Mouse (Mus musculus): Measurements from ENCODE around the gene Chd3. TPM values are rescaled to one million over a fixed set of nuclear protein-coding genes. Genes with fewer than 3 reads are reported as not detected.

Gene Chd3
- polyA plus RNA-seq, 1 experiment from 2014 or later: 60.1 TPM

DNA sequence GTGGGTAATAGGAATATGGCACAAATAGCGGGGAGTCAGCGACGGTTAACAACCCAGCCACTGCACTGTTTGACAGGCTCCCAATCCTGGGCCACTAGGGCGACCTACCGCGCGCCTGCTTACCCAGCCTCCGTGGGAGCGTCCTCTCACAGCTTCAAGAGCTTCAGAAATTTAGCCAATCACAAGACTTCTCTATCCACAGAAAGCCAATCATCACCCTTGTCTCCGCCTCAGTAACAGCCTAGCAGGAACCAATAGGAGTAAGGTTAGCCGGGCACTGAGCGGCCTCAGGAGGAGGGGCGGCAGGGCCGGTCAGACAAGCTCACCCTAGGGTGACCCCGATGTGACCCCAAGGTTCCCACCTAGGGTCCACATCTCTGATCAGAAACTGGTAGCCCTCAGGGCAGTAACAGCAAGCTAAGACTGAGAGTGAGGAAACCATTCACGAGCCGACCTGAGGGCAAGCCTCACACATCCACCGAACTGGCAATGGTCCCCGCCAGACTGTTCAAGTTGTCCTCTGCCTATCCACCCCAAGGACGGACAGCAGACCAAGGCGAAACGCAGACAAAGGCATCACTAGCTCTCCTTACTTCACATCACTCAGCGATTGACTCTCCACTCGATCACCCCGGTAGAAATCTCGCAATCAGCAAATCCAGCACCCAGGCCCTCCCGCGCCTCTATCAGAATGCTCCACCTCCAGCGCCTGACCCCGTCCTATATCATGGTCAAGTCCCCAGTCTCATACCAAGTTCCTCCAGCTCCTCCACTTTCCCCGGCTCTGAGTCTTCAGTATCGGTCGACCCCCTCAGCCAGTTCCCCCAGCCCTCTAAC, 39.6 kb upstream of the Chd3 start:
- H3K27ac ChIP-seq (ENCODE audit: low read depth, low read length): peak overlapping the region; percentile 84
- peaks cover 38% of the 10 kb centered on the region for H3K36me3 ChIP-seq (ENCODE audit: control insufficient read depth, insufficient read depth, low read length)
- H3K4me1 ChIP-seq (ENCODE audit: control insufficient read depth, insufficient read depth, low read length): peaks cover 32% of the 10 kb centered on the region

DNA sequence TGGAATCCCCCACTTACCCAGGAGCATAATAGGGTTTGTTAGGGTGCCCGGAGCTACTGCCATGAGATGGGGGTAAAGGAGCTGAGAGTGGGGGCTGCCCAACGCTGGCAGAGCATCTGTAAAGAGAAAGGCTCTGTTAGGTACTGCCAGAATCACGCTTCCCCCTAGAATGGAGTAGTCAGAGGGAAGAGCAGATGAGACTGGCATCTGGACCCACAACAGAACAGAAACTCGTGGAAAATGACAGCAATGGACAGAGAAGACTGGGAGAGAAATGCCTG, 38.5 kb upstream of the Chd3 start:
- H3K4me3 ChIP-seq (ENCODE audit: low read depth, low read length): peak overlapping the region; percentile 89; the same call in 1 of the 2 replicates
- no peak overlapping the region for H3K4me2 ChIP-seq (ENCODE audit: low read depth)
- no peak overlapping the region; the same call in 1 of the 2 replicates for H3K9ac ChIP-seq (ENCODE audit: low read length)

More for the DNA sequence above, 39.6 kb upstream of the Chd3 start:
- ATAC-seq (ENCODE audit: insufficient read depth, low FRiP score, low TSS enrichment) (peak; percentile 64), DNase-seq (ENCODE audit: low spot score) (peak; percentile 76)
- WGBS: under 1% methylated on average over 33 of the region's 33 CpGs
- peak overlapping the region; percentile 74 for H3K9ac ChIP-seq (ENCODE audit: low read length)
- H3K4me2 ChIP-seq (ENCODE audit: low read depth): peak overlapping the region; percentile 94
- peak overlapping the region; percentile 89 for H3K4me3 ChIP-seq (ENCODE audit: low read depth, low read length)
- no peaks in the 10 kb centered on the region for H3K9me3 ChIP-seq (ENCODE audit: control insufficient read depth, low read length)
- no peaks in the 10 kb centered on the region for H3K27me3 ChIP-seq (ENCODE audit: control insufficient read depth, insufficient read depth, low read length)

DNA sequence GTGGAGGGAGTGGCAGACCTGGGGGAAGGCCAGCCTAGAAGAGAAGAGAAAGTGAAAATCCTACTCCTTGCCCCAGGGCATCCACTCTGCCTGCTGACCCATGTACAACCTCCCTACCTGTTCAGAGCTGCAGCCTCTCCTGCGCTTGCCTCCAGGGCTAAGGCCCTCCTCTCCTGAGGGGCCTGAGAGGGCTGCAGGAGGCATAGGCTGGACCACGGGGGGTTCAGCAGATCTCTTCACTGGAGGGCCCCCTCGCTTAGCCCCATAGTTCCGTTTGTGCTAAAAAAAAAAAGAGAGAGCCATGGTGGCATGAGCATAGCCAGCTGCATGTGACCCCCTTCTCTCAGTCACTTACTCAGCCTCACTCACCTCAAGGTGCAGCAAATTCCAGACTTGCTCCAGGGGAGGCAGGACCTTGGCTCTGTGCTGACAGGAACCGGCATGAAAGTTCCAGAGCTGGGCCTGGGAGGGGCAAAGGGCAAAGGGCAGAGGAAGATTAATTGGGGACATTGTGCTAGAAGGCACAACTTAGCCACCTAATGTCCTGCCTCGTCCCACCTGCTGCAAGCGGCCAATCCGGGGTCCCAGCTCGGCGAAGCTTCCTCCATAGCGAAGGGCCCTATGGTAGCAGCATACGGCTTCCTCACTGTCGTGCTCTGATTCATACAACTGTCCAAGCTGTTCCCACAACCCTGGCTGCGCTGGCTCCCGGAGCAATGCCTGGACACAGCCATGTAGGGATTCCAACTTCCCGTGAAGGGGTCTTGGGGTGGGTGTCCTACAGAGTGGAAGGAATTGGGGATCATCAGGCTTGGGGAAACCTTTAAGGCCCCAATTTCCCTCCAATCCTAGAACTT, 37.9 kb upstream of the Chd3 start:
- Histone ChIP-seq H3K36me3 (ENCODE audit: control insufficient read depth, insufficient read depth, low read length) (peaks cover 41% of the 10 kb centered on the region), H3K4me1 (ENCODE audit: control insufficient read depth, insufficient read depth, low read length) (peaks cover 16% of the 10 kb centered on the region), H3K4me2 (ENCODE audit: low read depth) (no peak overlapping the region), H3K4me3 (ENCODE audit: low read depth, low read length) (peak overlapping the region; percentile 89; the same call in 1 of the 2 replicates), H3K27me3 (ENCODE audit: control insufficient read depth, insufficient read depth, low read length) (no peaks in the 10 kb centered on the region), H3K9me3 (ENCODE audit: control insufficient read depth, low read length) (no peaks in the 10 kb centered on the region), H3K27ac (ENCODE audit: low read depth, low read length) (no peak overlapping the region), H3K9ac (ENCODE audit: low read length) (no peak overlapping the region)
- 89% methylated on average over 16 of the region's 16 CpGs for WGBS
- DNase-seq (ENCODE audit: low spot score) (no peak), ATAC-seq (ENCODE audit: insufficient read depth, low FRiP score, low TSS enrichment) (no peak)

More for the DNA sequence above, 38.5 kb upstream of the Chd3 start:
- DNase-seq (ENCODE audit: low spot score) (no peak), ATAC-seq (ENCODE audit: insufficient read depth, low FRiP score, low TSS enrichment) (no peak)
- Histone ChIP-seq H3K9me3 (ENCODE audit: control insufficient read depth, low read length) (no peaks in the 10 kb centered on the region), H3K4me1 (ENCODE audit: control insufficient read depth, insufficient read depth, low read length) (peaks cover 22% of the 10 kb centered on the region), H3K27ac (ENCODE audit: low read depth, low read length) (no peak overlapping the region), H3K27me3 (ENCODE audit: control insufficient read depth, insufficient read depth, low read length) (no peaks in the 10 kb centered on the region), H3K36me3 (ENCODE audit: control insufficient read depth, insufficient read depth, low read length) (peaks cover 41% of the 10 kb centered on the region)
- WGBS: 90% methylated on average over 4 of the region's 4 CpGs

DNA sequence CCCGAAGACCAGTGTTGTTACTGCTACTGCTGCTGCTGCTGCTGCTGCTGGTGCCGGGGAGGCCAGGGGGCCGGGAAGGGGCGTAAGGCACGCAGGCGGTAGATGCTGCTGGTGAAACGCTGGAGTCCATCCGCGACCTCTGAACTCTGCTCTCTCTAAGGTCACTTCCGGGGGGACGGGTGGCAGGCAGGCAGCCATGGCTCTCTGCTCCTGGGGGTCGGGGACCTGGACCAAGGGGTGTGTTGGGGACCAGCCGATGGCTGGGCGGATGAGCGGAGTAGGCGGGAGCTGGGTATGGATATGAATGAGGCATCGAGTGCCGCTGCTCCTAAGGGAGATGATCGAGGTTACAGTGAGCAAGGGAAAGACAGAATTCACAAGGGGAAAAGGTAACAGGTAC, 37.1 kb upstream of the Chd3 start:
- DNase-seq (ENCODE audit: low spot score) (no peak), ATAC-seq (ENCODE audit: insufficient read depth, low FRiP score, low TSS enrichment) (no peak)
- H3K27me3 ChIP-seq (ENCODE audit: control insufficient read depth, insufficient read depth, low read length): no peaks in the 10 kb centered on the region
- no peak overlapping the region for H3K4me3 ChIP-seq (ENCODE audit: low read depth, low read length)
- no peaks in the 10 kb centered on the region for H3K9me3 ChIP-seq (ENCODE audit: control insufficient read depth, low read length)
- peaks cover 47% of the 10 kb centered on the region for H3K36me3 ChIP-seq (ENCODE audit: control insufficient read depth, insufficient read depth, low read length)
- H3K27ac ChIP-seq (ENCODE audit: low read depth, low read length): no peak overlapping the region
- no peak overlapping the region for H3K4me2 ChIP-seq (ENCODE audit: low read depth)
- WGBS: 90% methylated on average over 19 of the region's 19 CpGs
- H3K9ac ChIP-seq (ENCODE audit: low read length): no peak overlapping the region
- H3K4me1 ChIP-seq (ENCODE audit: control insufficient read depth, insufficient read depth, low read length): peaks cover 11% of the 10 kb centered on the region

DNA sequence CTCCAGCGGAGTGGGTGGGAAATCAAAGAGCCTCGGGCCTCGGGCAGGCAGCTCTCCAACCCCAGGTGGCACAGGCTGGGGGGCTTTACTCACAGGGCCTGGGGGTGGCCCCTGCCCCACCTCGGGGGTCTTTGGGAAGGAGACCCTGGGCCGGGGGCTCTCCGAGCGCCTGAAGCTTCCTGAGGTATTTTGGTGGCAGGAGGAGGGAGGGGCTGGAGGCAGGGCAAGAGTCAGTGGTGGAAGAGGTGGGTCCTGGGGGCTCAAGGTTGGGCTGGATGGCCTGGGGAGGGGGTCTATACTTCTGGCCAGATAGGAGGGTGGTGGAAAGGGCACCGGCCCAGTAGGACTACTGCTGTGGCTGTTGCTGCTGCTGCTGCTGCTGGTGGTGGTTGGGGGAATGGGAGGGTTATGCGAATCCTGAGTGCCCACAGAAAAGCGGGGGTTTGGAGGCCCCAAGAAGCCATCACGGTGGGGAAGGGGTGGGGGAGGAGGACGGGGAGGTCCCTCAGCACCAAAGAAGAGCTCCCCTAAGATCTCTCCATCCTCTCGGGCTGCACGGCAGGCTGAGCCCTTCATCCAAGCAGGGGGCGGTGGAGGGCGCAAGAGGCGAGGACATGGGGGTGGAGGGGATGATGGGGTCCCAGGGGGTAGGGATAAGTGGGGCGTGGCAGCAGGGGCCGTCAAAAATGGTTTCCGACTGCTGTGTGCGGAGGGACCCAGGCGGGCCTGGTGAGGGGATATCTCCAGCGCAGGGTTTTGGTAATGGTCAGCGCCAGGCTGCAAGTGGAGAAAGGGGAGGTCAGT, 36.4 kb upstream of the Chd3 start:
- peaks cover 11% of the 10 kb centered on the region for H3K4me1 ChIP-seq (ENCODE audit: control insufficient read depth, insufficient read depth, low read length)
- no peak overlapping the region for H3K4me3 ChIP-seq (ENCODE audit: low read depth, low read length)
- WGBS: 93% methylated on average over 24 of the region's 24 CpGs
- H3K27ac ChIP-seq (ENCODE audit: low read depth, low read length): no peak overlapping the region
- no peaks in the 10 kb centered on the region for H3K9me3 ChIP-seq (ENCODE audit: control insufficient read depth, low read length)
- H3K36me3 ChIP-seq (ENCODE audit: control insufficient read depth, insufficient read depth, low read length): peaks cover 52% of the 10 kb centered on the region
- H3K9ac ChIP-seq (ENCODE audit: low read length): no peak overlapping the region
- no peak for DNase-seq (ENCODE audit: low spot score)
- no peaks in the 10 kb centered on the region for H3K27me3 ChIP-seq (ENCODE audit: control insufficient read depth, insufficient read depth, low read length)
- H3K4me2 ChIP-seq (ENCODE audit: low read depth): no peak overlapping the region
- ATAC-seq (ENCODE audit: insufficient read depth, low FRiP score, low TSS enrichment): no peak

DNA sequence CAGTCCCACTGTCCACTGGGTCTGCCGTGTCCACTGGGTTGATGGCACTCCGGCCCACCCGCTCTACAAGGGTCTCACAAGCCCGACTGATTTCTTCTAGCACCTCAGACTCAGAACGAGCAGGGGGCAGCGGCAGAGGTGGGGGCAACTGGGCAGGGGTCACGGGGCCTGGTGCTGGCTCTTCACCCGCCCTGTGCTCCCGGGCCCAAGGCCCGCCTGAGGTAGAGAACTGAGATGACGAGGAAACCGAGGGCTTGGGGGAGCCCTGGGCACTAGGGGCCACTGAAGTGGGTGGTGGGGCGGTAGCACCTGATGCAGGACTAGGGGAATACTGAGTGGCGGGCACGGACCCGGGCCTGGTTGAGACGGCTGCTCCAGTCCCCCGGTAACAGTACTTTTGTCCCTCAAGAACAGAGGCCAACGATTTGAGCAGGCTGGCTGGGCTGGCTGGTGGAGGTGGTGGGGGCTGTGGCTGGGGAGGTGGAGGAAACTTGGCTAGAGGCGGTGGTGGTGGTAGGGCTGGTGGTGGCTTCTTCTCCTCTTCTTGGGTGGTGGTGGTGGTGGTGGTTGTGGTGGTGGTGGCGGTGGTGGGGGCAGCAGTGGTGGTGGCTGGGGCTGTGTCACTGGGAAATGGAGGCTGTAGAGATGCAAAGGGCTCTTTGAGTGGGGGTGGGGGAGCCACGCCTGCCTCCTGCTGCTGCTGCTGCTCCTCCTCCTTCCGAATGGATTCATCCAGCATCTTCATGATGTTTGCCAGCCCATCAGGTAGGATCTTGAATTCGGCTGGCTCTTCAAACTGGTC, 35.6 kb upstream of the Chd3 start:
- DNase-seq (ENCODE audit: low spot score) (no peak), ATAC-seq (ENCODE audit: insufficient read depth, low FRiP score, low TSS enrichment) (no peak)
- 0 out of 2 replicates have a peak, but pooled peaks cover 2% of the 10 kb centered on the region for H3K27me3 ChIP-seq (ENCODE audit: control insufficient read depth, insufficient read depth, low read length)
- no peak overlapping the region for H3K4me2 ChIP-seq (ENCODE audit: low read depth)
- H3K27ac ChIP-seq (ENCODE audit: low read depth, low read length): no peak overlapping the region
- H3K4me3 ChIP-seq (ENCODE audit: low read depth, low read length): no peak overlapping the region
- no peaks in the 10 kb centered on the region for H3K9me3 ChIP-seq (ENCODE audit: control insufficient read depth, low read length)
- WGBS: 95% methylated on average over 18 of the region's 24 CpGs
- H3K36me3 ChIP-seq (ENCODE audit: control insufficient read depth, insufficient read depth, low read length): peaks cover 60% of the 10 kb centered on the region
- peaks cover 12% of the 10 kb centered on the region for H3K4me1 ChIP-seq (ENCODE audit: control insufficient read depth, insufficient read depth, low read length)
- H3K9ac ChIP-seq (ENCODE audit: low read length): no peak overlapping the region

DNA sequence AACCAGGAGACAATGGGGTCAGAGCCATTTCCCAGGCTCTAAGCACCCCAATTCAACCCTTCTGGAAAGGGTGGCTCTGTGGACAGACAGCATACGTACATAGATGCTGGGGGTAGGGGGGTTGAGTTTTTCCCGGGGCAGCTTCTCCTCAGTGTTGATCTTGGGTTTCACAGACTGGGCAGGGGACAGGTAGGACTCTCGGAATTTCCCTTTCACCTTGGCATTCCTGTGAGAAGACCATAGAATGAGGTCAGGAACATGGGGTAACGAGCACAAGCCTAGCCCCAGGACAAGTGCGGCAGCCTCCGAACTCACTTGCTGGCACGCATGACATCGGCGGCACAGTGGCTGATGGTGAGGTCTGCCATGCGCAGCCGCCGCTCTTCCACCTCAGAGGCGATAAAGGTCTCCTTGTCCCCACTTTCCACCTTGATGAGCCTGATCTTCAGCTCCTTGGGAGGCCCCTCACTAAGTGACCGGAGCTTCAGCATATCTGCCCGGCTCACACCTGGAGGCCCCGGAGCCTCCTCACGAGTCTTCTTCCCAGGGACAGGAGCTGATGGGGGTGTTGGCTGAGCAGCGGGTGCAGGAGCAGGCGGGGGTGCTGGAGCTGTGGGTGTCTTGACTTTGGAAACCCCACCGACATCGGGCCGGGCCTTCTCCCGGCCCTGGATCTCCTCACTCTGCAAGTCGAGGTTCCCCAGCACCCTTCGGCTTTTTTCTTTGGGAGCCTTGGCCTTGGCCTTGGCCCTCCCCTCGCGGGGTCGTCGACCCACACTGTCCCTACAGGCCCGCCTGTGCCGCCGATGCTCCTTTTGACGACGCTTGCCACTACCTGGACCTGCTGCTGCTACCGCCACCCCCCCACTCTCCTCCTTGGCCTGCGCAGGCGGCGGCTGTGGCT, 34.7 kb upstream of the Chd3 start:
- Histone ChIP-seq H3K27ac (ENCODE audit: low read depth, low read length) (no peak overlapping the region), H3K9ac (ENCODE audit: low read length) (no peak overlapping the region), H3K36me3 (ENCODE audit: control insufficient read depth, insufficient read depth, low read length) (peaks cover 62% of the 10 kb centered on the region), H3K4me2 (ENCODE audit: low read depth) (no peak overlapping the region), H3K4me3 (ENCODE audit: low read depth, low read length) (no peak overlapping the region), H3K27me3 (ENCODE audit: control insufficient read depth, insufficient read depth, low read length) (0 out of 2 replicates have a peak, but pooled peaks cover 4% of the 10 kb centered on the region), H3K4me1 (ENCODE audit: control insufficient read depth, insufficient read depth, low read length) (peaks cover 15% of the 10 kb centered on the region), H3K9me3 (ENCODE audit: control insufficient read depth, low read length) (no peaks in the 10 kb centered on the region)
- no peak for ATAC-seq (ENCODE audit: insufficient read depth, low FRiP score, low TSS enrichment)
- WGBS: 93% methylated on average over 38 of the region's 38 CpGs
- no peak for DNase-seq (ENCODE audit: low spot score)

Data from neural tube, embryonic 11.5 days (tissue).